Mouse (Mus musculus) adrenal gland (tissue): Measurements from ENCODE around the gene Vmn1r121.
"Not testable (repeated sequence)": the region's sequence is repeated elsewhere in the genome, so short reads cannot be mapped to it uniquely, and the experiment has no call there.

Experiments used
- intact Hi-C: fragments of 180-260 bp; cut with DNase I; formaldehyde crosslinking; loops from one replicate; pipeline ENCODE4 v1.15.1; 2025
- long read RNA-seq, 2 experiments: library from polyadenylated mRNA; unstranded; transcript quantifications; one replicate each; pipeline ENCODE4 v2.0.0; 2020; ENCODE audit warnings: borderline replicate concordance in 1 of 2; ENCODE audit not compliant: insufficient replicate concordance in 1 of 2

The Vmn1r121 gene
- long read RNA-seq, experiment 1 = 0 reads
- long read RNA-seq, experiment 2 = 0 reads

- intact Hi-C loops = not testable (repeated sequence)
These were observed at the start of gene Vmn1r121 for GRCm38 (mm10) chr7:21098413-21098812. Vmn1r121 (minus strand) TSS chr7:21098513.

DNA sequence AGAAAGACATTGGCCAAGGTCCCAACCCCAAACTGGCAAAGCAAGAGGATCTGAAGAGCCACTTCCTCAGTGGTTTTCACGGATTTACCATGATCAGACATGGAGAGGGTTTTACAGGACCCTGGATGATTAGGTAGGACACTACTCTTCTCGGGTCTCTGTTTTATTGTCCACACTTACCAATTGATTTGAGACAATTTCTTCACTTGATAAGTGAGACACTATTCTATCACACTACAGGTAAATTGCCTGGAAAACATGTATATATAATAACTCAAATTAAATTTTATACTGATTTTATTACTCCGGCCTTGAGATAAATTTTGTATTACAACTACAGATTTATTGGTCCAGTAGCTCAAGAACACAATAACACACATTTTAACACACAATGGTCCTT lies 35.7 kb upstream of the Vmn1r121 start, which contains the start of gene Vmn1r122:
Vmn1r122 (minus strand) TSS at position 101 of the 400 bp plus-strand sequence.
- intact Hi-C loops = not testable (repeated sequence)

- intact Hi-C loops = not testable (repeated sequence)
These were observed 44.6 kb downstream of the Vmn1r121 start, which contains the start of gene Vmn1r120 for GRCm38 (mm10) chr7:21053684-21054083. Vmn1r120 (minus strand) TSS chr7:21053784.
